11 mouse cellular contexts compared by ENCODE assay signal in genomic region chr1:138982203-138982602, GRCm38 (mm10). TPM values are rescaled to one million over a fixed set of nuclear protein-coding genes. Genes with fewer than 3 reads are reported as not detected.
DNase-seq lines count a peak whose midpoint lies in the region; ATAC-seq and TF ChIP-seq lines count a peak whose summit lies in the region.
"Had no signal": no experiment of that assay in that cellular context is flagged by ENCODE, and none has a peak within 500 bp of the region (broad histone marks: within the 10 kb centered on the region; RNA-seq: fewer than 3 reads in every experiment).

No protein-coding gene starts in this region.

- H3K27me3 ChIP-seq in heart, embryonic 10.5 days (ENCODE audit: insufficient read depth, poor library complexity, severe bottlenecking): no peaks in the 10 kb centered on the region
- no peaks in the 10 kb centered on the region for H3K27me3 ChIP-seq in midbrain, embryonic 12.5 days
- no peaks in the 10 kb centered on the region for H3K27me3 ChIP-seq in midbrain, embryonic 15.5 days (replicated peaks)
- no peaks in the 10 kb centered on the region for H3K27me3 ChIP-seq in small intestine, adult 2 months (ENCODE audit: control insufficient read depth, insufficient read depth, low read length)
- H3K27me3 ChIP-seq: liver, embryonic 13.5 days; stomach, embryonic 15.5 days had no signal

- ATAC-seq in midbrain, embryonic 12.5 days (ENCODE audit: low FRiP score, low read depth): no peak
- ATAC-seq in midbrain, embryonic 15.5 days (replicated peaks): no peak

- H3K9me3 ChIP-seq in heart, embryonic 10.5 days: no peaks in the 10 kb centered on the region
- no peaks in the 10 kb centered on the region for H3K9me3 ChIP-seq in midbrain, embryonic 12.5 days
- H3K9me3 ChIP-seq in midbrain, embryonic 15.5 days: no peaks in the 10 kb centered on the region
- H3K9me3 ChIP-seq: liver, embryonic 13.5 days; stomach, embryonic 15.5 days had no signal

- peak; percentile 99 for DNase-seq in heart, adult 11 months
- DNase-seq in heart, embryonic 10.5 days (ENCODE audit: low spot score): no peak
- peak; percentile 34 for DNase-seq in heart, postnatal 4 days
- no peak for DNase-seq in urinary bladder, postnatal 10 days (ENCODE audit: low spot score)
- DNase-seq in c-Kit-positive CD71-positive TER-119-positive erythroid progenitor cells, embryonic 14.5 days (ENCODE audit: low spot score): no peak
- DNase-seq: cerebellum, postnatal 36 days; liver, embryonic 13.5 days had no signal

- no peak overlapping the region for H3K4me2 ChIP-seq in midbrain, embryonic 12.5 days (replicated peaks)
- no peak overlapping the region for H3K4me2 ChIP-seq in midbrain, embryonic 15.5 days
- H3K4me2 ChIP-seq: liver, embryonic 13.5 days; stomach, embryonic 15.5 days had no signal

- peaks cover 11% of the 10 kb centered on the region; the same call in 1 of the 2 replicates for H3K4me1 ChIP-seq in heart, embryonic 10.5 days
- peaks cover 12% of the 10 kb centered on the region for H3K4me1 ChIP-seq in midbrain, embryonic 12.5 days
- peaks cover 7% of the 10 kb centered on the region for H3K4me1 ChIP-seq in midbrain, embryonic 15.5 days
- peaks cover 18% of the 10 kb centered on the region; the same call in 1 of the 2 replicates for H3K4me1 ChIP-seq in small intestine, adult 2 months (ENCODE audit: control insufficient read depth, insufficient read depth, insufficient read length, low read length)

- no peak overlapping the region for H3K4me3 ChIP-seq in heart, embryonic 10.5 days
- no peak overlapping the region for H3K4me3 ChIP-seq in midbrain, embryonic 12.5 days
- H3K4me3 ChIP-seq in midbrain, embryonic 15.5 days: no peak overlapping the region
- H3K4me3 ChIP-seq in small intestine, adult 2 months (ENCODE audit: low read depth, low read length): no peak overlapping the region
- H3K4me3 ChIP-seq: liver, embryonic 13.5 days; stomach, embryonic 15.5 days had no signal

- no peak for TF ChIP-seq POLR2A in small intestine, adult 2 months (IDR thresholded peaks at IDR 0.05; ENCODE audit: low read depth, low read length)

- no peak overlapping the region for H3K9ac ChIP-seq in midbrain, embryonic 12.5 days (replicated peaks)
- H3K9ac ChIP-seq in midbrain, embryonic 15.5 days: no peak overlapping the region
- H3K9ac ChIP-seq: liver, embryonic 13.5 days; stomach, embryonic 15.5 days had no signal

- no peaks in the 10 kb centered on the region for H3K36me3 ChIP-seq in heart, embryonic 10.5 days
- H3K36me3 ChIP-seq in midbrain, embryonic 12.5 days: no peaks in the 10 kb centered on the region
- no peaks in the 10 kb centered on the region for H3K36me3 ChIP-seq in midbrain, embryonic 15.5 days (replicated peaks)
- no peaks in the 10 kb centered on the region for H3K36me3 ChIP-seq in small intestine, adult 2 months (ENCODE audit: control insufficient read depth, insufficient read depth, low read length)
- H3K36me3 ChIP-seq: liver, embryonic 13.5 days; stomach, embryonic 15.5 days had no signal

- WGBS in heart, embryonic 10.5 days: 74% methylated on average over 7 of the region's 7 CpGs
- 81% methylated on average over 7 of the region's 7 CpGs for WGBS in midbrain, embryonic 12.5 days
- 79% methylated on average over 7 of the region's 7 CpGs for WGBS in midbrain, embryonic 15.5 days
- WGBS in small intestine, adult 2 months: 37% methylated on average over 7 of the region's 7 CpGs

- TF ChIP-seq CTCF in small intestine, adult 2 months (IDR thresholded peaks at IDR 0.05; ENCODE audit: extremely low read depth, insufficient read length, insufficient replicate concordance, low read depth, low read length): no peak

- no peak overlapping the region for H3K27ac ChIP-seq in heart, embryonic 10.5 days
- H3K27ac ChIP-seq in midbrain, embryonic 12.5 days (replicated peaks): 0 out of 2 replicates have a peak overlapping the region, but pooled peaks have one; percentile 25
- H3K27ac ChIP-seq in midbrain, embryonic 15.5 days: no peak overlapping the region
- H3K27ac ChIP-seq in small intestine, adult 2 months (ENCODE audit: insufficient read depth, low read depth, low read length): peak overlapping the region; percentile 81
- H3K27ac ChIP-seq: liver, embryonic 13.5 days; stomach, embryonic 15.5 days had no signal

RNA-seq across cellular contexts. Expression of gene Dennd1b, which starts 19.0 kb away (rescaled TPM):
- 9.3 and 11.2 TPM in 2 replicates for polyA plus RNA-seq in heart, embryonic 10.5 days (2016; fragmentation: Nextera tagmentation; extraction: Ambion mirVana)
- polyA plus RNA-seq in midbrain, embryonic 12.5 days (2016; fragmentation: Nextera tagmentation; extraction: Ambion mirVana): 15.3 and 18.8 TPM in 2 replicates
- 11.9 and 12.7 TPM in 2 replicates for polyA plus RNA-seq in midbrain, embryonic 15.5 days (2015; fragmentation: Nextera tagmentation; extraction: Ambion mirVana)
- 10 to 100 TPM; 30.8 to 33.3 TPM for total RNA-seq in heart, postnatal 4 days (2021)
- polyA plus RNA-seq in small intestine, adult 2 months (2012; rRNA removed): 8.4 and 13.6 TPM in 2 replicates

Comparison
In these comparisons a context has a peak if more than half of its experiments do, and no peak if none do; other contexts are left out.
1. DNase-seq: peak in heart, adult 11 months (single experiment) and heart, postnatal 4 days (single experiment); none in heart, embryonic 10.5 days (single experiment), urinary bladder, postnatal 10 days (single experiment) and c-Kit-positive CD71-positive TER-119-positive erythroid progenitor cells, embryonic 14.5 days (single experiment).
2. H3K27ac ChIP-seq: peak in midbrain, embryonic 12.5 days (single experiment) and small intestine, adult 2 months (single experiment); none in heart, embryonic 10.5 days (single experiment) and midbrain, embryonic 15.5 days (single experiment).